Mouse (Mus musculus): Measurements from ENCODE around the gene Srpk3. TPM values are rescaled to one million over a fixed set of nuclear protein-coding genes. Genes with fewer than 3 reads are reported as not detected.
A peak's percentile ranks its signal among the peaks of the same experiment; 100 is the strongest.
"Not testable (repeated sequence)": the region's sequence is repeated elsewhere in the genome, so short reads cannot be mapped to it uniquely, and the experiment has no call there.

Srpk3 gene
- polyA plus RNA-seq (2015; fragmentation: Nextera tagmentation; extraction: Ambion mirVana), result 3.7 and 5.4 TPM in 2 replicates

DNA sequence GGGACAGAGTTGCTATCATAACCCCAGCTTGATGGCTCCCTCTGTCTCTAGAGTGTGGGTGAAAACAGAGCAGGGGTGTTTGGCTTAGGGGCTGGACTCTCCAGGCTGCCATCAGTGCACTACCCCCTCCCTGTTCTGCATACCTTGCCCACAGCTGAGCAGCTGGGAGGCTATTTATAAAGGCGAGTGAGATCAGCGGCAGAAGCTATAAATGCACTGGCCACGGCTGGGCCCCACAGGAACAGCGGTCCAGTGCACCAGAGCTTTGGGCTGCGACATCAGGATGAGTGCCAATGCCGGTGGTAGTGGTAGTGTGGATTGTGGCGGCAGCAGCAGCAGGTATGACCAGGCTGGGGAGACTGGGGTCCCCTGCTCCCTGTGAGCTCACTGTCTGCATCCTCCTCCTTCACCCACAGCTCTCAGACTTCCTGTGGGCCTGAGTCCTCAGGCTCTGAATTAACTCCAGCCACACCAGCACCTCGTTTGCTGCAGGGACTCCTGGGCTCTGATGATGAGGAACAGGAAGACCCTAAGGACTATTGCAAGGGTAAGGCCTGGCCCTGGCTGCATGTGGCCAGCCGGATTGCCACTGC lies at the start of gene Srpk3:
Srpk3 (plus strand) TSS at position 238 of the 593 bp plus-strand sequence.
- Histone ChIP-seq H3K27ac (no peak within 1 kb of the TSS; the same call in 1 of the 2 replicates), H3K36me3 (peaks cover 3% of the 10 kb centered on the region; the same call in 1 of the 2 replicates), H3K4me2 (no peak within 1 kb of the TSS), H3K4me1 (0 out of 2 replicates have a peak, but pooled peaks cover 6% of the 10 kb centered on the region), H3K9ac (no peak within 1 kb of the TSS), H3K9me3 (no peaks in the 10 kb centered on the region), H3K4me3 (no peak within 1 kb of the TSS), H3K27me3 (no peaks in the 10 kb centered on the region)
- 51% methylated on average over 9 of the region's 9 CpGs for whole genome bisulfite sequencing
- no peak for ATAC-seq (ENCODE audit: borderline replicate concordance, extremely low read depth, low FRiP score, low TSS enrichment)

DNA sequence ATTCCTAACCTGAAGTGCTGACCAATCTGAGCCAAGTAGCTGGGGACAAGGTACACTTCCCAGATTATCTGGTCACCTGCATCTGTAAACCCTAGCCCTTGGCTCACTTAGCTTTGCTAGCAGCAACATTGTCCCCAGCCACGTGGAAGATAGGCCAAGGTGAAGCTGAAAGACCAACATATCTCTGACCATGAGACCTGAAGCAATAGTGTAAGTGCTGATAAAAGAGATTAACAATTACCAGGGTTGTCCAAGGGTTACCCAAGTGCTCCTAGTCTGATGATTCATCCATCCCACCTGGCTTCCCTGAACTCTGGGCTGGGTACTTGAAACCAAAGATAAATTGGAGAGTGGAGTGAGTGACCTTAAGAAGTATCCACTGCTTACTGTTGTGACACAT lies 43.3 kb upstream of the Srpk3 start:
- WGBS, result 47% methylated on average over 1 of the region's 1 CpGs
- Histone ChIP-seq H3K4me3 (no peak overlapping the region), H3K9me3 (no peaks in the 10 kb centered on the region), H3K9ac (no peak overlapping the region), H3K27ac (no peak overlapping the region), H3K36me3 (peaks cover 10% of the 10 kb centered on the region; the same call in 1 of the 2 replicates), H3K4me1 (no peaks in the 10 kb centered on the region), H3K4me2 (no peak overlapping the region), H3K27me3 (no peaks in the 10 kb centered on the region)
- no peak for ATAC-seq (ENCODE audit: borderline replicate concordance, extremely low read depth, low FRiP score, low TSS enrichment)

DNA sequence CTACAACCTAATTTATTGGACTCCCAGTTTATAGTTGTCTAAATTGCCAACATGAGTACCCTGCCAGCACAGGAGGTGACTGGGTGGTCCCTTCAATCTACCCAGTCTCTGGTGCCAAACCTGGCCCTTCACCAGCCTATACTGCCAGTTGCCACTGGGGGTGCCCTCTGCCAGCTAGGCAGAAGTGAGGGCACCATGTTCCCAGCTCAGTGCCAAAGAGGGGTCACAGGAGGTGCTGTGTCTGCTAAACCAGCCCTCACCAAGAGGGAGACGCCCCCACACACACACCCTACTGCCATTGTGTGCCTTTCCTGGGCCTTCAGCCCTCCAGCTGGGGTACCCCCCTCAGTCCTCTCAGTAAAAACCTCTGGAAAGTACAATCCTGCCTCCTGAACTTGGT lies 36.0 kb upstream of the Srpk3 start:
- 50% methylated on average over 1 of the region's 1 CpGs for WGBS
- H3K4me2 ChIP-seq, result no peak overlapping the region
- no peak for ATAC-seq (ENCODE audit: borderline replicate concordance, extremely low read depth, low FRiP score, low TSS enrichment)

DNA sequence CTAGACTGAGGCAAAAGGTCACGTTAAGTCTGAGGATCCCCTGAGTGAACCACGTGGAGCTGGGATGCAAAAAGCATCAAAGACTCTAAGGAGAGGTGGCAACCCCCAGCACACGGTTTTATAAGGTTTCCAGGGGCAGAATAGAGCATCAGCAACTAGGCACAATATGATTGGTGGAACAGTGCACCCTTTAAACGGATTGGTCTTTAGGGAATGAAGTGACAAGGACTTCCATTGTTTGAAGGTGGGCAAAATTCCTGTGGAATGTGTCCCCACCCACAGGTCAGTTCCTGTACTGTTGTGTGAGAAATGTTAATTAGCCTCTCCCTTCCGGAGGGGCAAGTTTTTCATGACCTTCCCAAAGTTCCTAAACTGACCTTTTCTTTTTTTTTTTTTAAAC lies 35.1 kb upstream of the Srpk3 start:
- no peaks in the 10 kb centered on the region for H3K4me1 ChIP-seq
- no peaks in the 10 kb centered on the region for H3K36me3 ChIP-seq
- no peak overlapping the region for H3K27ac ChIP-seq
- H3K4me2 ChIP-seq, result no peak overlapping the region
- H3K4me3 ChIP-seq, result no peak overlapping the region
- ATAC-seq (ENCODE audit: borderline replicate concordance, extremely low read depth, low FRiP score, low TSS enrichment), result no peak
- no peaks in the 10 kb centered on the region for H3K27me3 ChIP-seq
- WGBS, result 63% methylated on average over 5 of the region's 5 CpGs
- H3K9ac ChIP-seq, result no peak overlapping the region
- H3K9me3 ChIP-seq, result no peaks in the 10 kb centered on the region

More for the DNA sequence above, 36.0 kb upstream of the Srpk3 start:
- no peaks in the 10 kb centered on the region for H3K9me3 ChIP-seq
- no peak overlapping the region for H3K9ac ChIP-seq
- H3K27me3 ChIP-seq, result no peaks in the 10 kb centered on the region
- no peaks in the 10 kb centered on the region for H3K36me3 ChIP-seq
- H3K4me1 ChIP-seq, result no peaks in the 10 kb centered on the region
- H3K4me3 ChIP-seq, result no peak overlapping the region
- H3K27ac ChIP-seq, result no peak overlapping the region

DNA sequence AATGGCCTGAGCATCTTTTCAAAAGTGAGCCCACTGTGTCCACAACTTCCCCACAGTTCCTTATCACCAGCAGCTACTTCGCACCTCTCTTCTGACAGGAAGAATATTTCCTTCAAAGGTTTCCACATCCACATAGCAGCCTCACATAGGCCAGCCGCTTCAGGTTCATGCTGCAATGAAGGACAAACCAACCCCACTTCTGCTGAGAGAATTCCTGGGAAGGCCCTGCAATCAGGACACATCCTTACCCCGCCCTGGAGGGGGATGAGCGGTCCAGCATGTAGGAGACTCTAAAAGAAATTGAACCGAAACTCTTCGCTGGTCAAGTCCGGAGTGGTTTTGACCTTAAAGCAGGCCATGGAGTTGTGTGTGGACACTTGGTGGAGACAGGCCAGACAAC lies 34.4 kb upstream of the Srpk3 start:
- WGBS, result 87% methylated on average over 7 of the region's 7 CpGs
- H3K9me3 ChIP-seq; H3K36me3 ChIP-seq; H3K4me1 ChIP-seq; ATAC-seq (ENCODE audit: borderline replicate concordance, extremely low read depth, low FRiP score, low TSS enrichment); H3K4me2 ChIP-seq; H3K4me3 ChIP-seq; H3K9ac ChIP-seq; H3K27me3 ChIP-seq; H3K27ac ChIP-seq: not testable (repeated sequence)

DNA sequence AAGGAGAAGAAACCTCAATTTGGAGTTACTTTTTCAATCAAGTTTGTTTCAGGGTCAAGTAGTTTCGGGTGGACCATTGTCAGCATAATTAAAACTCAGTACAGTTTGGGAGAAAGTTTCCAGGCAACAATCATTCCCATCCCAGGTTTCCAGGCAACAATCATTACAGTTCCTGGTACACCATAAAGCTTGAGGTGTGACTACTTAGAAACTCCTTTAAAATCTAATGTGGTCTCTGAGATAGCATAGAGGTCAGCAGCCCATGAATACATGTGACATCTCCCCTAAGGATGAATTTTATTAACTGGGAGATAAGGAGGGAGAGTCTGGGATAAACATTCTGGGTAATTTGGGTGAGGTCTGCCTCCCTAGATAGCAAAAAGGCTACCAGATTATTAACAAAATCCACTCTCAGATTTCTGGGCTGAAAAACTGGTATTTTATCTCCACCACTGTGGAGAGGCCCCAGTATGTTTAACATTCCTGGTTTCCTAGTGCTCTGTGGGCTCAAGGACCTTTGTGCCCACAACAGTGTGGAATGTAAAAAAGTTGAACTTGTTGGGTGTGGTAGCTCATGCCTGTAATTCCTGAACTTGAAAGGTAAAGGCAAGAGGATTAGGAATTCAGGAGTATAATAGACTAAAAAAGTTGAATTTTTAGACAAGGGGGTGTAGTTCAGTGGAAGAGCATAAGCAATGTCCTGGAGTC lies 29.3 kb upstream of the Srpk3 start:
- Histone ChIP-seq H3K4me3 (no peak overlapping the region), H3K4me1 (no peaks in the 10 kb centered on the region), H3K27ac (peak overlapping the region; percentile 76), H3K9me3 (no peaks in the 10 kb centered on the region), H3K4me2 (no peak overlapping the region), H3K9ac (no peak overlapping the region), H3K27me3 (no peaks in the 10 kb centered on the region), H3K36me3 (no peaks in the 10 kb centered on the region)
- no peak for ATAC-seq (ENCODE audit: borderline replicate concordance, extremely low read depth, low FRiP score, low TSS enrichment)
- 33% methylated on average over 1 of the region's 1 CpGs for WGBS

DNA sequence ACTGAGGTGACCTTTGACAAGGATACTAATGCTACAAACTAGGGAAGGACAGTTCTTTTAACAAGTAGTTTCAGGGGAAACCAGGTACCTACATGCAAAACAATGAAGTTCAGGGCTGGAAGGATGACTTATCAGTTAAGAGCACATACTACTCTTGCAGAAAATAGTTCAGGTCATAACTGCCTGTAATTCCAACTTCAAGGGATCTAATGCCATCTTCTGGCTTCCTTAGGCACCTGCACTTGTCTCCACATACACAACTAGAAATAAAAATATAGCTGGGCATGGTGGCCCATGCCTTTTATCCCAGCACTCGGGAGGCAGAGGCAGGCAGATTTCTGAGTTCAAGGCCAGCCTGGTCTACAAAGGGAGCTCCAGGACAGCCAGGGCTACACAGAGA lies 25.2 kb upstream of the Srpk3 start:
- H3K9ac ChIP-seq, result no peak overlapping the region
- no peak overlapping the region for H3K4me3 ChIP-seq
- no peak overlapping the region for H3K4me2 ChIP-seq
- ATAC-seq (ENCODE audit: borderline replicate concordance, extremely low read depth, low FRiP score, low TSS enrichment), result no peak
- no peaks in the 10 kb centered on the region for H3K9me3 ChIP-seq
- H3K4me1 ChIP-seq, result no peaks in the 10 kb centered on the region
- no peak overlapping the region for H3K27ac ChIP-seq
- H3K27me3 ChIP-seq, result no peaks in the 10 kb centered on the region
- no peaks in the 10 kb centered on the region for H3K36me3 ChIP-seq
- 86% methylated on average over 1 of the region's 1 CpGs for WGBS

DNA sequence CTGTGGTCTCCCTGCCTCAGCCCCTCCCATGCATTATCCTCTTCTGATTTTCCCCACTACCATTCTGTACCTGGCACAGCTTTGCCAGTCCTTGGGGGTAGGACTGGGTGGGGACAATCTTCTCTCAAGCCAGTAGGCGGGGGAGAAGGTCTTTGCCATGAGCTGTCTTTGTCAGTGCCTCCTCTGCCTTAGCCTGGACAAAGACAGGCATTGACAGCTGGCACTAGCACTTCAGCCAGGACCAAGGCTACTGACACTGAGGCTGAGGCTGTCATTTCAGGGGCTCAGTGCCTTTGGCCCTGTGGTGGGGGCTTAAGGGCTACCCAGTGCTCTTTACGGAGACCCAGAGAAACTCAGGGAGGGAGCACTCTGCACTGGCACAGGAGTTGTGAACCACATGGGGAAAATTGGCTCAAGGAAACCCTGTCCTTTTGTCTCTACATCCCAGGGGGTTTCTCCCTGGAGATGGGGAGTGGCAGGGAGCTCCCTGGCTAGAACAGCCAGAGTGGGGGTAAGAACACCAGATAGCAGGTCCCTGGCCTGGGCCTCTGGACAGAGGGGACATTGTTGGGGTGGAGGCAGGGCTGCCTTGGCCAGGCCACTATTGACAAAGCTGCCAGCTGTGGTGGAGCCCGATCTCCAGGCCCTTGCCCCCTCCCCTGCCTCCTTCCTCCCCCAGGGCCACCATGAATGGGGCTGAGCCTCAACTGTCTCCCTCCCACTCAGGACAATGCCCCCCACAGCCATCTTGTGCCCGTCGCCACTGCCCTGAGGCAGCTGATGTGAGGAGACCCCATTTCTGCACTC lies 17.7 kb upstream of the Srpk3 start, which contains the start of gene Plxnb3:
Plxnb3 (plus strand) TSS at position 757 of the 807 bp plus-strand sequence.
- Histone ChIP-seq H3K9ac (no peak within 1 kb of the TSS), H3K27ac (no peak within 1 kb of the TSS), H3K9me3 (no peaks in the 10 kb centered on the region), H3K27me3 (no peaks in the 10 kb centered on the region), H3K4me2 (no peak within 1 kb of the TSS), H3K4me3 (no peak within 1 kb of the TSS), H3K4me1 (no peaks in the 10 kb centered on the region), H3K36me3 (no peaks in the 10 kb centered on the region)
- WGBS, result 68% methylated on average over 5 of the region's 5 CpGs
- ATAC-seq (ENCODE audit: borderline replicate concordance, extremely low read depth, low FRiP score, low TSS enrichment), result no peak

DNA sequence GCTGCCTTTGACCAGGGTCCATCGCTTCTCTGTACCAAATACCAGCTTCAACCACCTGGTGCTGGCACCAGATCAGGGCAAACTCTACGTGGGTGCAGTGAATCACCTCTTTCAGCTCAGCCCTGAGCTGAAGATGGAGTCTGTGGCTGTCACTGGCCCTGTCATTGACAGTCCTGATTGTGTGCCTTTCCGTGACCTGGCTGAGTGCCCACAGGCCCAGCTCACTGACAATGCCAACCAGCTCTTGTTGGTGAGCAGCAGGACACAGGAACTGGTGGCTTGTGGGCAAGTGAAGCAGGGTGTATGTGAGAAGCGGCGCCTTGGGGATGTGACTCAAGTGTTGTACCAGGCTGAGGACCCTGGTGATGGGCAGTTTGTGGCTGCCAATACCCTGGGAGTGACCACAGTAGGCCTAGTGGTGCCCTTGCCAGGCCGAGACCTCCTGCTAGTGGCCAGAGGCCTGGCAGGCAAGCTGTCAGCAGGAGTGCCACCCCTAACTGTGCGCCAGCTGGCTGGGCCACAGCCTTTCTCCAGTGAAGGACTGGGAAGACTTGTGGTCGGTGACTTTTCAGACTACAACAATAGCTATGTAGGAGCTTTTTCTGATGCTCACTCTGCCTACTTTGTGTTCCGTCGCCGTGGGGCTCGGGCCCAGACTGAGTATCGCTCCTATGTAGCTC lies 15.5 kb upstream of the Srpk3 start:
- Histone ChIP-seq H3K4me1 (no peaks in the 10 kb centered on the region), H3K36me3 (no peaks in the 10 kb centered on the region), H3K27ac (no peak overlapping the region), H3K4me2 (no peak overlapping the region), H3K9ac (no peak overlapping the region), H3K4me3 (no peak overlapping the region), H3K9me3 (no peaks in the 10 kb centered on the region), H3K27me3 (no peaks in the 10 kb centered on the region)
- no peak for ATAC-seq (ENCODE audit: borderline replicate concordance, extremely low read depth, low FRiP score, low TSS enrichment)
- WGBS, result 78% methylated on average over 13 of the region's 13 CpGs

DNA sequence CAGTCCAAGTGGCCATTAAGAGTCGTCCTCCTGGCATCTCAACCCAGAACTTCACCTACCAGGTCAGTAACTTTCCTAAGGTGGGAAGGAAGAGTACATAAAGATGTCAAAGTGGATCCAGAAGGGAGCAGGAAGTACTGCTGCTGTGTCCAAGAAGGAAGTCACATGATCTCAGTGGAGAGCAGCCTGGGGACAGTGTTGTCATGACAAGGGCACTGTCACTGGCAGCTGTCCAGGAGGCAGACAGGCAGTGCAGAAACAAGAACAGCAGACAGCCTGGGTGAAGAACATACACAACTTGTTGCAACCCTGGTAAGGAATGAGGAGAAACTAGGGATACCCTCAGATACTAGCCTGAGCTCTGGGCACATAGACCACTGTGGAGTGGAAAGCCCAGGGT lies 8.9 kb upstream of the Srpk3 start:
- ATAC-seq (ENCODE audit: borderline replicate concordance, extremely low read depth, low FRiP score, low TSS enrichment), result peak; percentile 53; the same call in 1 of the 2 replicates
- Histone ChIP-seq H3K4me1 (peaks cover 5% of the 10 kb centered on the region; the same call in 1 of the 2 replicates), H3K9ac (no peak overlapping the region), H3K27me3 (no peaks in the 10 kb centered on the region), H3K9me3 (no peaks in the 10 kb centered on the region), H3K4me3 (no peak overlapping the region), H3K36me3 (no peaks in the 10 kb centered on the region), H3K27ac (no peak overlapping the region), H3K4me2 (no peak overlapping the region)
- 42% methylated on average over 1 of the region's 1 CpGs for WGBS

DNA sequence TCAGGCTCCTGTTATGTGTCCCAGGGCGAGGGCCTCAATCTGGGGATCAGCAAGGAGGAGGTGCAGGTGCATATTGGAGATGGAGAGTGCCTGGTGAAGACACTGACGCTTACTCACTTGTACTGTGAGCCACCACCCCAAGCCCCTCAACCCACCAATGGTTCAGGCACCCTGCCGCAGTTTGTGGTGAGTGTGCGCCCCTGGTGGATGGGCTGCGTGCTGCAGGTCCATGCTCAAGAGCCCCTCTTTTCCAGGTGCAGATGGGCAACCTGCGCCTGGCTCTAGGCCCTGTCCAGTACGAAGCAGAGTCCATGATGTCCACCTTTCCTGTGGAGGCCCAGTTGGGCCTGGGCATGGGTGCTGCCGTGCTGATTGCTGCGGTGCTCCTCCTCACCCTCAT lies 6.9 kb upstream of the Srpk3 start:
- H3K4me3 ChIP-seq, result no peak overlapping the region
- H3K27me3 ChIP-seq, result no peaks in the 10 kb centered on the region
- no peak overlapping the region for H3K27ac ChIP-seq
- 59% methylated on average over 9 of the region's 9 CpGs for WGBS
- H3K36me3 ChIP-seq, result no peaks in the 10 kb centered on the region
- H3K9me3 ChIP-seq, result no peaks in the 10 kb centered on the region
- H3K4me1 ChIP-seq, result peaks cover 5% of the 10 kb centered on the region; the same call in 1 of the 2 replicates
- 0 out of 2 replicates have a peak, but pooled peaks have one; percentile 20 for ATAC-seq (ENCODE audit: borderline replicate concordance, extremely low read depth, low FRiP score, low TSS enrichment)
- no peak overlapping the region for H3K4me2 ChIP-seq
- H3K9ac ChIP-seq, result no peak overlapping the region

Measured in lung, embryonic 15.5 days (tissue).